Mouse (Mus musculus) forebrain, embryonic 10.5 days (tissue): ENCODE data around the gene Hoxd11. TPM values are rescaled to one million over a fixed set of nuclear protein-coding genes. Genes with fewer than 3 reads are reported as not detected.

ENCODE experiments used
- DNase-seq: peaks from one replicate; pipeline ENCODE4 v3.0.0-alpha.2; 2017; ENCODE audit warnings: low spot score; ENCODE audit errors: extremely low spot score
- H3K27ac ChIP-seq: fragments of 300-500 bp; sonication (generic); 2 replicates; pipeline ENCODE4 v1.5.1; 2016; ENCODE audit warnings: mild to moderate bottlenecking
- H3K27me3 ChIP-seq: fragments of 300-500 bp; sonication (generic); 2 replicates; pipeline ENCODE4 v1.6.1; 2016; ENCODE audit warnings: mild to moderate bottlenecking; ENCODE audit not compliant: poor library complexity, severe bottlenecking
- H3K36me3 ChIP-seq: fragments of 300-500 bp; sonication (generic); replicated peaks from 2 replicates; pipeline ENCODE4 v1.6.1; 2016; ENCODE audit warnings: mild to moderate bottlenecking, moderate library complexity
- H3K4me1 ChIP-seq: fragments of 300-500 bp; sonication (generic); 2 replicates; pipeline ENCODE4 v1.6.1; 2016
- H3K4me3 ChIP-seq: fragments of 300-500 bp; sonication (generic); 2 replicates; pipeline ENCODE4 v1.5.1; 2016; ENCODE audit warnings: mild to moderate bottlenecking, moderate library complexity
- H3K9me3 ChIP-seq: fragments of 300-500 bp; sonication (generic); 2 replicates; pipeline ENCODE4 v1.6.1; 2016; ENCODE audit warnings: mild to moderate bottlenecking, moderate library complexity
- WGBS: fragments of 180-500 bp; shearing (Covaris S2); methylation state at CpG from one replicate; pipeline ENCODE4 v1.1.7; 2016; 5-methylcytosine and 5-hydroxymethylcytosine counted together
- polyA plus RNA-seq: library from polyadenylated mRNA; unstranded; fragments of >200 nt; fragmentation: Nextera tagmentation; extraction: Ambion mirVana; gene quantifications from 2 replicates; pipeline ENCODE4 v1.2.1, GENCODE M21; 2016

The Hoxd11 gene
- polyA plus RNA-seq, result not detected in 2 replicates

DNA sequence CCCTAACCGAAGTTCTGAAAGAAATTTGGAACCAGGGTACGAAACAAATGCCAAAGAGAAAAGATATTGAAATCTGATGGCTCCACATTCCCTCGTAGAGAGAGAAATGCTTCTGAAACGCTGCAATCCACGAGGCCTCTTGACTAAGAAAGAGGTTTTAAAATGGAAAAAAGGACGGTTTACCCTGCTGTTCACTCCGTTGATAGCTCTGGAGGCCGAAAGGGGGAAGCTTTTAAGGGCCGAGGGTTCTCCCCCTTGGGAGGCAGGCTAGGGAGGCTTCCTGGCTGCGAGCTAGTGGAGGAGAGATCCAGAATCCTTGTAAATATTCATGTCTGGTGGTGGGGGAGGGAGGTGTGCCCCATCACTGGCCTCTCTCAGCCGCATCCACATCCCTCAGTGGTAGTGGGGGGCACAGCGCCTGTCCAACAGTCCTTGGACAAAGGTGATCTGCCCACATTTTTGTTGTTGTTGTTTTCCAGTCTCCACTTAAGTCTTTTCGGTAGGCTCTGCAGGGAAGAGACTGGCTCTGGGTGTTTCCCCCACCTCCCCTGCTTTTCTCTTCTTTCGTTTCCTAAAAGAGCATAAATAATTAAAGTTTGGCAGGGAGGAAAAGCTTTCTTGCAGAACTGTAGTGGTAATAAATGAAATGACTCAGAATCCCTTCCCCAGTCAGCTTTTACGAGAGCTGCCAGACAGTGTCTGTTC is at the start of gene Hoxd11:
Gene Hoxd11, plus strand, starts transcription at position 667 of the 705 bp plus-strand sequence.
- WGBS, result 2% methylated on average over 15 of the region's 15 CpGs
- no peak for DNase-seq
- H3K4me3 ChIP-seq, result no peak within 1 kb of the TSS
- H3K4me1 ChIP-seq, result peaks cover 21% of the 10 kb centered on the region
- peaks cover 100% of the 10 kb centered on the region for H3K27me3 ChIP-seq
- no peaks in the 10 kb centered on the region for H3K9me3 ChIP-seq
- no peaks in the 10 kb centered on the region for H3K36me3 ChIP-seq
- H3K27ac ChIP-seq, result no peak within 1 kb of the TSS

DNA sequence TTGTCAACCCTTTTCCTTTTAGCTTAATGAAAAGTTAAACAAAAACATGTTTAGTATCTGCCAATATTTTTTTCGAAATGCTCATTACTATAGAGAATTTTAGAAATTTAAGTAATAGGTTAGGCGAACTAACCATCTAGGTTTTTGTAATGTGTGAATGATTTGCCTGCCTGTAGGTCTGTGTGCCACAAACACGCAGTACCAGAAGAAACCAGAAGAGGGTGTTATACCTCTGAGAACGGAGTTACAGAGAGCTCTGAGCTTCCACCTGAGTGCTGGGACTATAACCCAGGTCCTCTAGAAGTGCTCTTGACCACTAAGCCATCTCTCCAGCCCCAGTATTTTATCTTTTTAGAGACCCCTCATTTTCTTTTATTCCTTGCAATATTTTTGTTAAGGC is 43.9 kb upstream of the Hoxd11 start:
- no peak overlapping the region for H3K27ac ChIP-seq
- DNase-seq, result no peak
- no peaks in the 10 kb centered on the region for H3K4me1 ChIP-seq
- 66% methylated on average over 4 of the region's 4 CpGs for WGBS
- no peaks in the 10 kb centered on the region for H3K27me3 ChIP-seq
- no peaks in the 10 kb centered on the region for H3K9me3 ChIP-seq
- no peaks in the 10 kb centered on the region for H3K36me3 ChIP-seq
- H3K4me3 ChIP-seq, result no peak overlapping the region

DNA sequence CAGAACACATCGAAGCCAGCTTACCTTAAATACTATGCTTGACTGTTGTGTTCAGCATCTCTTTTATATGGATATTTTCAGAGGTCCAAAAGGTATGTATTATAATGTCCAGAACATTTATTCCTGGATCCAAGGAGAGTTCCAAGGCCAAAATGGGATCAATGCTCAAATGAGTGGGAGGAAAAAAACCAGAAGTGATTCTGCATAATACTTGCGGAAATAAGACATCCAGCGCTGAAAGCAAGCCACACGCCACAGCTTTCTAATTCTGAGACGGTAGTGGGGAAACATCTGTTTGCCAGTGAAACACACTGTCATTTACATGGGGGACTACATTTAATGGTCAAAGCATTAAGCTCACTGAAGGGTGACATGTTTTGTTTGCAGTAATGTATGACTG is 36.9 kb upstream of the Hoxd11 start:
- peaks cover 48% of the 10 kb centered on the region for H3K27me3 ChIP-seq
- H3K4me3 ChIP-seq, result no peak overlapping the region
- H3K9me3 ChIP-seq, result no peaks in the 10 kb centered on the region
- H3K27ac ChIP-seq, result no peak overlapping the region
- DNase-seq, result no peak
- no peaks in the 10 kb centered on the region for H3K4me1 ChIP-seq
- 83% methylated on average over 5 of the region's 5 CpGs for WGBS
- H3K36me3 ChIP-seq, result no peaks in the 10 kb centered on the region

DNA sequence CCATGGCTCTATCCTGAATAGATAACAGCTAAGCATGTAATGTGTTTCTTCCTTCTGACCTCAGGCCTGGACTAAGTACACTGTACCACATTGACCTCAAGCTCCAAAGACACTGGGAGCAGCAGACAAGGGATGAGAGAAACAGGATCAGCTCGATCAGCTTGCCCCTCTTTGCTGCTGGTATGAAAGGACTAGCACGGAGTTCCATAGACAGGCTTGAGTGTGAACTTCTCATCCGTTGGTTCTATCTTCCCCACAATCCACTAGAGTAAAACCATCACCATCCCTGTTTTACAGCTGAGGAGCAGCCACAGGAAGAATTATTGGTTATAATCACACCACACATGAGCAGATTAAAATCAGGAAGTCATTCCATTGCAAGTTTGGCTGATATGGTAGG is 33.7 kb upstream of the Hoxd11 start:
- Histone ChIP-seq H3K27ac (no peak overlapping the region), H3K9me3 (no peaks in the 10 kb centered on the region), H3K36me3 (no peaks in the 10 kb centered on the region), H3K27me3 (peaks cover 80% of the 10 kb centered on the region), H3K4me3 (no peak overlapping the region), H3K4me1 (no peaks in the 10 kb centered on the region)
- no peak for DNase-seq
- 81% methylated on average over 3 of the region's 3 CpGs for WGBS

DNA sequence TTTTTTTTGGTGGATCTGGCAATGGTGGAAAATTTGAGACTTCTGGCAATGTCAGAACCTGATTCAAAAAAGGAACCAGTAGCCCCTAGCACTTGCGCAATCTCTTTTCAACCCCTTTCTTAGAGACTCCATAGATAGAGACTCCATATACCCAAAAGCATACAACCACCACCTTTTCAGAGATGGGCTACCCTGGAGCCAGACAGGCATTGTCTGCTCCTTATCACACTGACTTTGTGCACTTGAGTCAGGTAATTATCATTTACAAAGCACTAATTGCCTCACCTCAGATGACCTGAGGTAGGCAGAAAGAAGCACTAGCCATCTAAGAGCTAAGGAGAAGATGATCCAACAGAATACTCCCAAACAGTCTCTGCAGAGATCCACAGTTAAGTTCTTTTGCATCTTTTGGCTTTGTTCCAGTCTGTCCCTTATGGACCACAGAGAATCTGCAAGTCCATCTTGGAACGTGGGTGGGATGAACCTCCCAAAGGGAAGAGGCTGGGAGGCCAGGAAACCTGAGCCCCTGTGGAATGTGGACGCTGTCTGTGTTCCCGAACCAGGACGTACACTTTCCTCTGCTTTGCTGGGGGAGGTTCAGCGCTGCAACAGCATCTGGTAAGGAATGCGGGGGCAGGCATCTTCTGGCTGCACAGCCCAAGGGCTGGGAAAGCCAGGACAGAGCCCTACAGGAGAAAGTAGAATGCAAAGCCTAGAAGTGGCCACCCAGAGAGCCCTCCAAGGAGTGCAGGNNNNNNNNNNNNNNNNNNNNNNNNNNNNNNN is 32.1 kb upstream of the Hoxd11 start:
- Histone ChIP-seq H3K27ac (no peak overlapping the region), H3K9me3 (no peaks in the 10 kb centered on the region), H3K36me3 (no peaks in the 10 kb centered on the region), H3K4me1 (no peaks in the 10 kb centered on the region), H3K4me3 (no peak overlapping the region), H3K27me3 (peaks cover 97% of the 10 kb centered on the region)
- DNase-seq, result no peak
- 13% methylated on average over 7 of the region's 7 CpGs for WGBS

DNA sequence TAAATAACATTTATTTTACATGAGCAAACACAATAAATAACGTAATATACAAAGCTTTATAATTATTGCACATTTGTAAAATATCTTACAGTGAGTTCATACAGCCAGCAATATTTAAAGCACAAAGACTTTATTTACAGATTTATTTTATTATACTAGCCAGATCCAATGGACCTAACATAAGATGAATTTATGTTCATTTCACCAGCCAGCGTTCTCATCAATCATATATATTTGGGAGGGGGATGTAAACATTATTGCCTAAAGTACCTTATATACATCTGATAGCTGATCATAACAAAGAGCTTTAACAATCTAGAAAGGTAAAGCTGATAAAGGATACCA is 26.4 kb upstream of the Hoxd11 start:
- H3K4me1 ChIP-seq, result peaks cover 12% of the 10 kb centered on the region
- H3K4me3 ChIP-seq, result no peak overlapping the region
- no peak for DNase-seq
- peaks cover 100% of the 10 kb centered on the region for H3K27me3 ChIP-seq
- no peak overlapping the region for H3K27ac ChIP-seq
- H3K9me3 ChIP-seq, result 0 out of 2 replicates have a peak, but pooled peaks cover 4% of the 10 kb centered on the region
- 41% methylated on average over 2 of the region's 2 CpGs for WGBS
- H3K36me3 ChIP-seq, result no peaks in the 10 kb centered on the region

DNA sequence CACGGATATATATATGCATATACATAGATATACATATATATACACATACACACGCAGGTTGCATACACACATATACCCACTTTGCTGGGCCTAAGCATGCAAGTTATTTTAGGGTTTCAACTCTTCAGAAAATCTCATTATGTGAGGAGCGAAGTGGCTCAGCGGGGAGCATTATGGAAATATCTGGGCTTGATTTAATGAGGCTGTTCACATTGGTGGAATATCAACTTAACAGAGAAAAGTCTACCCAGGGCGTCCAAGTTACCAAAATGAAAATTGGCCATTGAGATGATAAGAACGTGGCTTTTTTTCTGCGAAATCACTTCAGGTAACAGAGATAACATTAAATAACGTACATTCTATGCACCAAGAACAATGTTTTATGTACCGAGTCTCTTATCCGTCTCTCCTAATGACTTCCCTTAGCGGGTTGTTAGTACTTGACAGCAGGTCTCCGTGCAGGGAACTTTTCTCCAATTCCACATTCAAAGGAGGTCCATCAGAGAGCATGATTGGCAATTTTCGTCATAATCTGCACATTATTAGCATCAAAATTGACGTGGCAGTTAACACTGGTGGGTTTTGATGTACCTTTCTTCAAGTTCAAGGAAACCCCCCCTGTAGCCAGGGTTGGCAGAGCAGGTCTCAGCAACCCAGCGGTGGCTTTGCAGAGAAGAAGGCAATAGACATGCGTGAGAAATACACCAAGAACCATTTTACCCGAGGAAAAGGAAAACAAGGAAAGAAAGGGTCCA is 25.4 kb upstream of the Hoxd11 start:
- DNase-seq, result no peak
- 13% methylated on average over 17 of the region's 17 CpGs for WGBS
- H3K36me3 ChIP-seq, result no peaks in the 10 kb centered on the region

DNA sequence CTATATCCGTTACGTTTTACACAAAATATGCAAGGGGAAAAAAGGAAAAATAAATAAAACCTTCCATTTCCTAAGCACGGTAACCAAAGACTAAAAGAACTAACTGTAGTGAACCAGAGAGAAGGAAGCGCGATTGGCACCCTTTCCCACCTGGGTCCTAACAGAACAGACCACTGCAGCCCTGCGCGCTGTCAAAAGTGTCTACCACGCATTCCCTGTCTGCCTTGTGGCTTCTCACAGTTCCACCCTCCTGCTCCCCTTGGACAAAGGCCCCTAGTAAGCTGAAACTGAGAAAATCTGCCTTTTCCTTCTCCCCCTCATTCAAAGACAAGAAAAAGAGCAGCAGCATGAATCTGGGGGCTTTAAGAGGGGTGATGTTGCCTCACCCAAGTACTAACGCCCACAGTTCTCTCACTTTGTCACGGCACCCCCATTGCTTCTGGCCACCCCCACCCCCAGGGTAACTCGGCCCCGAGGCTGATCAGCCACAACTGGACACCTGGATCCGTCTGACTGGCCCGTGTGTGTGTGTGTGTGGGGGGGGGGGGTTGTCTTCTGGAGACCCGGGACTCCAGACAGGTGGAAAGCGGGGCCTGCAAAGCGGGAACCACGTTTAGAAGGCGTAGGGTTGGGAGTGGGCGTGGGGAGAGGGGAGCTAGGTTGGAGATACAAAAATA is 24.5 kb upstream of the Hoxd11 start:
- no peaks in the 10 kb centered on the region for H3K36me3 ChIP-seq
- WGBS, result 3% methylated on average over 20 of the region's 20 CpGs
- H3K27me3 ChIP-seq, result peaks cover 100% of the 10 kb centered on the region
- no peak for DNase-seq
- peak overlapping the region; percentile 37; the same call in 1 of the 2 replicates for H3K4me3 ChIP-seq
- peaks cover 17% of the 10 kb centered on the region for H3K4me1 ChIP-seq
- no peak overlapping the region for H3K27ac ChIP-seq
- 0 out of 2 replicates have a peak, but pooled peaks cover 4% of the 10 kb centered on the region for H3K9me3 ChIP-seq

More for the DNA sequence above, 25.4 kb upstream of the Hoxd11 start:
- Histone ChIP-seq H3K27ac (no peak overlapping the region), H3K4me1 (peaks cover 15% of the 10 kb centered on the region), H3K9me3 (0 out of 2 replicates have a peak, but pooled peaks cover 4% of the 10 kb centered on the region), H3K27me3 (peaks cover 100% of the 10 kb centered on the region), H3K4me3 (no peak overlapping the region)

DNA sequence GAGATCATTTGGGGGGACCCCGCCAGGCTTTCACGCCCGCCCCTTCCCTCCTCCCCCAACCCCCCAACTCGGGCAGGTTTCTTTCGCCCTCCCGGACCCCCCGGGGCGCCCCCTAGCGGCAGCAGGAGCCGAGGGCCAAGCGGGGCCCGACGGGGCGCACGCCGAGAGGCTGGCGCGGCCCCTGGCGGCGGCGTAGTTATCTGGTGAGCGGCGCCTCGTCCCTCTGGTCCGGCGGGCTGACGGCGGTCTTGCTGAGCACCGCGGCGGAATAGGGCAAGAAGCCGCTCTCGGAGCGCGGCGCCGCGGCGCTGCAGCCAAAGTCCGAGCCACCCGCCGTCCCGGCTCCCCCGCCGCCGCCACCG is 24.0 kb upstream of the Hoxd11 start:
- H3K4me1 ChIP-seq, result peaks cover 17% of the 10 kb centered on the region
- 1% methylated on average over 45 of the region's 47 CpGs for WGBS
- peak overlapping the region; percentile 37 for H3K4me3 ChIP-seq
- no peaks in the 10 kb centered on the region for H3K36me3 ChIP-seq
- DNase-seq, result no peak
- no peak overlapping the region for H3K27ac ChIP-seq
- H3K27me3 ChIP-seq, result peaks cover 100% of the 10 kb centered on the region
- 0 out of 2 replicates have a peak, but pooled peaks cover 4% of the 10 kb centered on the region for H3K9me3 ChIP-seq

DNA sequence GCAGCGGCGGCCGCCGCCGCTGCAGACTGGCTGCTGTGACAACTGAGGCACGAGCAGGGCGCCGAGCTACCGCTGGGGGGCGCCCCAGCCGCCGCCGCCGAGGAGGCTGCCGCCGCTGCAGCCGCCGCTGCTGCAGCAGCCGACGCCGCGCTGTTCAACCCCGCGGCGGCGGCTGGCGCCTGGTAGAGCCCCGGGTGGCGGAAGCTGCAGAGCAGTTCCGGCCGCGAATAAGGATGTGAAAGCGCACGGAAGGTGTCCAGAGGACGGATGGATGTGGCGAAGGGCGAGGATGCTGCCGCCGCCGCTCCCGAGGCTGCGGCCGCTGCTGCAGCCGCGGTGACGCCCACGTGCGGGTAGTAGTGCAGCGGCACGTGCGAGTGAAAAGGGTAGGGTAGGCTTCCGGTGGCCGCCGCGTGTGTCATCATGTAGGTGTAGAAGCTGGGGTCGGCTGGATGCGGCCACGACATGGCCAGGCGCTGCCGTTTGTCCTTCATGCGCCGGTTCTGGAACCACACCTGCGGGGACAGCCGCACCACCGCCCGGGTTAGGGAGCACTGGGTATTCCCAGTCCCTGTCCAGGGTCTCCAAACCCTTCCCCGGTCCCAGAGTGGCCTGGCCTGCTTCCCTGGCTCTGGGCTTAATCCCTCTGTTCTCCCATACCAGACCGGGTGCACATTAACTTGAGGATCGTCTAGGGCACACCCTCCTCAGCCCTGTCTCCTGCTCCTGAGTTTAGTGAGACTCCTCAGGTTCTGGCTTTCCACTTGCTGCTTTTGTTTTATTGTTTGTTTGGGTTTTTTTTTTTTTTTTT is 23.3 kb upstream of the Hoxd11 start:
- H3K27ac ChIP-seq, result no peak overlapping the region
- under 1% methylated on average over 68 of the region's 69 CpGs for WGBS
- peak; percentile 63 for DNase-seq

DNA sequence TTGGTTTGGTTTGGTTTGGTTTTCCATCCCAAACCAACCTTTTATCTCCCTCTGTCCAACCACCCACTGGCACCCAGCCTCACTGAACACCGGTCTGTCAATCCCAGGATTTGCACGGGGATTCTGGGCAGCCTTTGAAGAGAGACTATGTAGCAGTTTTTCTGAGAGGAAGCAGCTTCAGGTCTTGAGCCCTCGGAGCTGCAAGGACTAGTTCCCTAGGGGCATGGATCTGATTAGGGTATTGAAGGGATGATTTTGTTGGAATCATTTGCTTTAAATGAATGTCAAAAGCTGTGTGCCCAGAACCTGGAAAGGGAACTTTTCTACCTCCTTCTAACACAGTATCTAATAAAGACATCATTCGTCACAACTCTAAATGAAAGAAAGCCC is 22.7 kb upstream of the Hoxd11 start:
- H3K9me3 ChIP-seq, result 0 out of 2 replicates have a peak, but pooled peaks cover 4% of the 10 kb centered on the region
- H3K27ac ChIP-seq, result no peak overlapping the region
- no peak for DNase-seq
- H3K36me3 ChIP-seq, result no peaks in the 10 kb centered on the region
- 2% methylated on average over 4 of the region's 4 CpGs for WGBS
- peaks cover 18% of the 10 kb centered on the region for H3K4me1 ChIP-seq
- no peak overlapping the region for H3K4me3 ChIP-seq
- H3K27me3 ChIP-seq, result peaks cover 100% of the 10 kb centered on the region

More for the DNA sequence above, 23.3 kb upstream of the Hoxd11 start:
- H3K4me1 ChIP-seq, result peaks cover 17% of the 10 kb centered on the region
- no peaks in the 10 kb centered on the region for H3K36me3 ChIP-seq
- H3K27me3 ChIP-seq, result peaks cover 100% of the 10 kb centered on the region
- 0 out of 2 replicates have a peak, but pooled peaks cover 4% of the 10 kb centered on the region for H3K9me3 ChIP-seq
- H3K4me3 ChIP-seq, result peak overlapping the region; percentile 37
